Mouse (Mus musculus) left cerebral cortex, adult 2 months (tissue): Measurements from ENCODE around the gene Gm17657. TPM values are rescaled to one million over a fixed set of nuclear protein-coding genes. Genes with fewer than 3 reads are reported as not detected.

Experiments used
- DNase-seq, 2 experiments: peaks; one replicate each; pipeline ENCODE4 v3.0.0; 2021 to 2022; ENCODE audit warnings: low spot score in 2 of 2, mixed read lengths in 1 of 2; ENCODE audit errors: extremely low spot score in 1 of 2
- H3K27ac ChIP-seq: fragments of 200-600 bp; 2 replicates; pipeline ENCODE4 v1.8.1; 2022
- H3K4me3 ChIP-seq: fragments of 200-600 bp; 2 replicates; pipeline ENCODE4 v1.8.1; 2022
- CTCF ChIP-seq: fragments of 200-600 bp; IDR thresholded peaks from 2 replicates; pipeline ENCODE4 v1.8.1; 2022; ENCODE audit warnings: antibody characterized with exemption, mild to moderate bottlenecking, moderate library complexity
- intact Hi-C: fragments of 180-260 bp; cut with DNase I; formaldehyde crosslinking; loops from one replicate; pipeline ENCODE4 v1.15.1; 2025
- total RNA-seq, 2 experiments: library from RNA; stranded (reverse); gene quantifications; 2 replicates each; pipeline ENCODE4 v1.2.3; 2021

Gm17657 gene
- total RNA-seq, 2 experiments from 2014 or later = not detected

GRCm38 (mm10) chr17:29497071-29497354, 52.4 kb downstream of the Gm17657 start:
- no peak for DNase-seq
- H3K4me3 ChIP-seq = no peak overlapping the region
- TF ChIP-seq CTCF = no peak
- no peak overlapping the region for H3K27ac ChIP-seq
- intact Hi-C loops = no loop called here

- TF ChIP-seq CTCF = no peak
- DNase-seq = no peak
- Histone ChIP-seq H3K27ac (no peak overlapping the region), H3K4me3 (no peak overlapping the region)
- intact Hi-C loops = no loop called here
Measured at GRCm38 (mm10) chr17:29496211-29497070, 53.0 kb downstream of the Gm17657 start.

GRCm38 (mm10) chr17:29494732-29495076, 54.7 kb downstream of the Gm17657 start:
- Histone ChIP-seq H3K27ac (no peak overlapping the region), H3K4me3 (no peak overlapping the region)
- DNase-seq = no peak
- intact Hi-C loops = loop anchor here (5.0 kb wide), 1 partner anchor 112 kb away; no protein-coding TSS in a partner anchor
- no peak for TF ChIP-seq CTCF

- TF ChIP-seq CTCF = no peak
- no peak for DNase-seq
- Histone ChIP-seq H3K4me3 (no peak overlapping the region), H3K27ac (no peak overlapping the region)
- intact Hi-C loops = loop anchor here (5.0 kb wide), 1 partner anchor 112 kb away; no protein-coding TSS in a partner anchor
Measured at GRCm38 (mm10) chr17:29494062-29494731, 55.2 kb downstream of the Gm17657 start.

DNA sequence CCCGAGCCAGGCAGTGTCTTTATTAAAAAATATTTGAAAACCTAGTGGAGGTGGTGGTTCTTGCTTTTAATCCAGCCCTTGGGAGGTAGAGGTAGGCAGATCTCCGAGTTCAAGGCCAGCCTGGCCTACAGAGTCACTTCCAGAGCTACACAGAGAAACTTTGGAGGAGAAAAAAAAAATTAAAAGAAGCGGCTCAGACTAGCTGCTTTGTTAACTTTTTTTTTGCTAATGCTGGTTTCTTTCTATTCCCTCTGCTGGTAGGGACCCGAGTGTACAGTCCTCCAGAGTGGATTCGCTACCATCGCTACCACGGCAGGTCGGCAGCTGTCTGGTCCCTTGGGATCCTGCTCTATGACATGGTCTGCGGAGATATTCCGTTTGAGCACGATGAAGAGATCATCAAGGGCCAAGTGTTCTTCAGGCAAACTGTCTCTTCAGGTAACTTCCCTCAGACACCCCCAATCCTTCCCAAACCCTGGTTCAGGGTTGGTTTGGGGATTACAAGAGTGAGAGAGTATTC, 55.9 kb downstream of the Gm17657 start:
- intact Hi-C loops = loop anchor here (5.0 kb wide), 1 partner anchor 111 kb away; no protein-coding TSS in a partner anchor
- DNase-seq = no peak
- Histone ChIP-seq H3K27ac (no peak overlapping the region), H3K4me3 (no peak overlapping the region)
- no peak for TF ChIP-seq CTCF

DNA sequence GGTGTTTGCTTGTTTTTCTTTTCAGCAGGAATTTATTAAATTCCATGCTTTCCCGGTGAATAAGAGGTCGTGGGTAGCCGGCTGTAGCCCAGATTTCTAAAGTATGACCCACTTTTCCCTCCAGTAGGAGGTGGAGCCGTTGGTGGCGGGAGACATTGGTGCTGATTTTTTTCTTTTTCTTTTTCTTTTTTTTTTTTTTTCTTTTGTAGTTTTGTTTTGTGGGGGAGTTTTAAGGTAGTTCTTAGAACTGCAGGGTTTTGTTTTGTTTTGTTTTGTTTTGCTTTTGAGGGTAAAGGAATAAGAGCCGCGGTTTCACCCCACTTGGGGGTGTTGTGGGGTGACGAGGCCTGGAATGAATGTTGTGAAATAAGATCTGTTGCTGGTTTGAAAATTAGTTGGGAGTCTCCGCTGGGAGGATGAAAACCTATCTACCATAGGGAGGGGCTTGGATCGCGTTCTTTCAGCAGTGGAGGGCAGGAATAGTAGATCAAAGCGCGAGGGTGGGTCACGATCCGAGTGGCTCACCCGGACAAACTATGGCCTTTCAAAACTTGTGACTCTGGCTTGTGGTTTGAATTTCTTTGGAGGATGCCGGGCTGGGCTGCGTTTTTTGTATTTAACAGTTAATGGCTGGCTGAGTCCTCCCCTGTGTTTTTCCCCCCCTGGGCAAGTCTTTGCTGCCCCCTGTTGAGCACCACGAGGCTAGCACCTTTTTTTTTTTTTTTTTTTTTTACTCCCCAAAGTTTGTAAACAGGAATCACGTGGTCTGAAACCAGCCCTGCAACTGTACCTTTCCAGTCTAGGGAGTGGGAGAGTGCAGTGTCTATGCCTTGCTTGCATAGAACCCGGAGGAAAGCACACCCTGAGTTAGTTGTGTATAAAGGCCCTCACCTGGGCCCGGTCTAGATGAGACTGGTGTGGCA, 56.9 kb downstream of the Gm17657 start:
- Histone ChIP-seq H3K4me3 (peak overlapping the region; percentile 92), H3K27ac (peak overlapping the region; percentile 74)
- intact Hi-C loops = loop anchor here (1.0 to 5.0 kb wide), 3 partner anchors 55 to 110 kb away; no protein-coding TSS in a partner anchor
- DNase-seq = peak; percentile 31 to 41
- TF ChIP-seq CTCF = peak; percentile 78

GRCm38 (mm10) chr17:29491591-29492268, 57.7 kb downstream of the Gm17657 start:
- Histone ChIP-seq H3K4me3 (peak overlapping the region; percentile 92), H3K27ac (peak overlapping the region; percentile 74)
- TF ChIP-seq CTCF = no peak
- peak; percentile 22 to 28 for DNase-seq
- intact Hi-C loops = loop anchor here (1.0 to 5.0 kb wide), 4 partner anchors 54 to 223 kb away; partner anchors contain the start of gene BC004004

DNA sequence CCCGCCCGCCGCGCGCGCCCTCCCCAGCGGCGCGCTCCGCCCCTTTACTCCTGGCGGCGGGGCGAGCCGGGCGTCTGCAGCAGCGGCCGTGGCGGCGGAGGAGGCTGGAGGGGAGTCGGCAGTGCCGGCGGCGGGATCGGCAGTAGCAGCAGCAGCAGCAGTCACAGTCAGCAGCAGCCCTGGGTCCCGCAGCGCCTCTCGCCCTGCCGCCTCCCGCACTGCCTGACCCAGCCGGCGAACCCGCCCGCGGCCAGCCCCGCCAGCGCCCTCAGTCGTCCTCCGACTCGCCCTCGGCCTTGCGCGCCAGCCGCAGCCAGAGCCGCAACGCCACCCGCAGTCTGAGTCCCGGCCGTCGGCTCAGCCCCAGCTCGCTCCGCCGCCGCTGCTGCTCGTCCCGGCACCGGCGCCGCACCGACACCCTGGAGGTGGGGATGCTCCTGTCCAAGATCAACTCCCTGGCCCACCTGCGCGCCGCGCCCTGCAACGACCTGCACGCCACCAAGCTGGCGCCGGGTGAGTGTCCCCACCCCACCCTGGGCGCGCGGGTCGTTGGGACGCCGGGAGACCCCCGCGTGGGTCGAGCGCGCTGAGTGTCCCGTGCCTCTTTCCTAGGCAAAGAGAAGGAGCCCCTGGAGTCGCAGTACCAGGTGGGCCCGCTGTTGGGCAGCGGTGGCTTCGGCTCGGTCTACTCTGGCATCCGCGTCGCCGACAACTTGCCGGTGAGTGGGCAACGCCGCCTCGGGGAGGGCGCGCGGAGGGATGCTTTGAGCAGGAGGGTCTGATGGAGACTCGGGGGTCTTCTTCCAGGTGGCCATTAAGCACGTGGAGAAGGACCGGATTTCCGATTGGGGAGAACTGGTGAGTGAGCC, 58.5 kb downstream of the Gm17657 start, which contains the start of gene Pim1:
Pim1 (plus strand) TSS at position 41 of the 869 bp plus-strand sequence.
- intact Hi-C loops = loop anchor here (2.0 to 5.0 kb wide), 2 partner anchors 109 to 222 kb away; partner anchors contain the start of gene BC004004
- TF ChIP-seq CTCF = peak; percentile 13; the same call in 1 of the 2 replicates
- DNase-seq = peak in 1 of 2 experiments; percentile 57

DNA sequence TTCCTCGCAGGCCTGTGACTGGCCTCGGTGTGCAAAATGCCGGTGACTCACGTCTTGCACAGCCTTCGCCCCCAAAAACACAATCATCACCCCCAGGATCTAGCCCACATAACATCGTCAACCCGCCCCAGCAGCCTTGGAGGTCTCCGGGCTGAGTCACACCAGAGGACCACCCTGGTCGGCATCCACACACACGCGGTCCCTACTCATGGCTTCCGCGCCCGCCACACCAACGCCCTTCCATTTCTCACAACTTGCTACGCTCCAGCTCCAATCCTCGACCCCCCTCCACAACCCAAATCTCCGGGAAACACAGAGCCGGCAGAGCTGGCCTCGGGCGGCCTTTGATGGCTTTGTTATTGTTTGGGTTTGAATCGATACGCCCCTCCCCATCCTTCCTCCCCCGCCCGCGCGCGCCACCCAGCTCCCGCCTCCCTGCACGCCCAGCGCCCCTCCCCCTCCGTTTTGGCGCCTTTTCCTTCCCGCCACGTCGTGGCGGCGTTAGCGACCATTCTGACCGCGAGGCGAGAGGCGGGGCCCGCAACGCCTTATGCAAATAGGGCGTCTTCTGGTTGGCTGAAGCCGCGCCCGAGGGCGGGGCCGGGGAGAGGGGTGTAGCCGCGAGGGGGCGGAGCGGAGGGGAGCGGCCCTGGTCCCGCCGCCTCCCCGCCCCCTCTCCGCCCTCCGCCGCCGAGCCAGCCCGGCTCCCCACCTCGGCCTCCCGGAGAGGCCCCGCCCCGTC, 59.3 kb downstream of the Gm17657 start:
- Histone ChIP-seq H3K4me3 (peak overlapping the region; percentile 57), H3K27ac (peak overlapping the region; percentile 61)
- intact Hi-C loops = loop anchor here (2.0 to 5.0 kb wide), 2 partner anchors 108 to 221 kb away; partner anchors contain the start of gene BC004004
- peak; percentile 94 to 96 for DNase-seq
- TF ChIP-seq CTCF = no peak; the same call in 1 of the 2 replicates

More for the DNA sequence above, 58.5 kb downstream of the Gm17657 start, which contains the start of gene Pim1:
- peak within 1 kb of the TSS; percentile 74 for H3K27ac ChIP-seq
- peak within 1 kb of the TSS; percentile 92 for H3K4me3 ChIP-seq
